Mouse (Mus musculus) embryonic facial prominence, embryonic 10.5 days (tissue): ENCODE data around the gene Bcan. TPM values are rescaled to one million over a fixed set of nuclear protein-coding genes. Genes with fewer than 3 reads are reported as not detected.
A peak's percentile ranks its signal among the peaks of the same experiment; 100 is the strongest.

Experiments
- DNase-seq: peaks from one replicate; pipeline ENCODE4 v3.0.0-alpha.2; 2017; ENCODE audit warnings: low spot score
- H3K27ac ChIP-seq: fragments of 300-500 bp; sonication (generic); replicated peaks from 2 replicates; pipeline ENCODE4 v1.5.1; 2016; ENCODE audit warnings: mild to moderate bottlenecking
- H3K27me3 ChIP-seq: fragments of 300-500 bp; sonication (generic); replicated peaks from 2 replicates; pipeline ENCODE4 v1.6.1; 2016; ENCODE audit warnings: low read depth, mild to moderate bottlenecking; ENCODE audit not compliant: poor library complexity, severe bottlenecking
- H3K36me3 ChIP-seq: fragments of 300-500 bp; sonication (generic); replicated peaks from 2 replicates; pipeline ENCODE4 v1.6.1; 2016; ENCODE audit warnings: mild to moderate bottlenecking, moderate library complexity
- H3K4me1 ChIP-seq: fragments of 300-500 bp; sonication (generic); 2 replicates; pipeline ENCODE4 v1.6.1; 2016
- H3K4me3 ChIP-seq: fragments of 300-500 bp; sonication (generic); 2 replicates; pipeline ENCODE4 v1.5.1; 2016; ENCODE audit warnings: mild to moderate bottlenecking, moderate library complexity
- H3K9me3 ChIP-seq: fragments of 300-500 bp; sonication (generic); 2 replicates; pipeline ENCODE4 v1.6.1; 2016; ENCODE audit warnings: mild to moderate bottlenecking
- WGBS: fragments of 180-500 bp; shearing (Covaris S2); methylation state at CpG from one replicate; pipeline ENCODE4 v1.1.7; 2016; 5-methylcytosine and 5-hydroxymethylcytosine counted together
- polyA plus RNA-seq: library from polyadenylated mRNA; unstranded; fragments of >200 nt; fragmentation: Nextera tagmentation; extraction: Ambion mirVana; gene quantifications from 2 replicates; pipeline ENCODE4 v1.2.1, GENCODE M21; 2016

The Bcan gene
- polyA plus RNA-seq, 1 experiment from 2014 or later, result 0.32 TPM

- DNase-seq, result no peak
- 73% methylated on average over 5 of the region's 5 CpGs for WGBS
- H3K9me3 ChIP-seq, result no peaks in the 10 kb centered on the region
- H3K36me3 ChIP-seq, result peaks cover 51% of the 10 kb centered on the region
- H3K27me3 ChIP-seq, result 0 out of 2 replicates have a peak, but pooled peaks cover 6% of the 10 kb centered on the region
- H3K27ac ChIP-seq, result peak overlapping the region; percentile 87; the same call in 1 of the 2 replicates
- H3K4me1 ChIP-seq, result peaks cover 78% of the 10 kb centered on the region
- H3K4me3 ChIP-seq, result no peak overlapping the region; the same call in 1 of the 2 replicates
Measured at GRCm38 (mm10) chr3:87979493-87979892, 20.5 kb downstream of the Bcan start.

DNA sequence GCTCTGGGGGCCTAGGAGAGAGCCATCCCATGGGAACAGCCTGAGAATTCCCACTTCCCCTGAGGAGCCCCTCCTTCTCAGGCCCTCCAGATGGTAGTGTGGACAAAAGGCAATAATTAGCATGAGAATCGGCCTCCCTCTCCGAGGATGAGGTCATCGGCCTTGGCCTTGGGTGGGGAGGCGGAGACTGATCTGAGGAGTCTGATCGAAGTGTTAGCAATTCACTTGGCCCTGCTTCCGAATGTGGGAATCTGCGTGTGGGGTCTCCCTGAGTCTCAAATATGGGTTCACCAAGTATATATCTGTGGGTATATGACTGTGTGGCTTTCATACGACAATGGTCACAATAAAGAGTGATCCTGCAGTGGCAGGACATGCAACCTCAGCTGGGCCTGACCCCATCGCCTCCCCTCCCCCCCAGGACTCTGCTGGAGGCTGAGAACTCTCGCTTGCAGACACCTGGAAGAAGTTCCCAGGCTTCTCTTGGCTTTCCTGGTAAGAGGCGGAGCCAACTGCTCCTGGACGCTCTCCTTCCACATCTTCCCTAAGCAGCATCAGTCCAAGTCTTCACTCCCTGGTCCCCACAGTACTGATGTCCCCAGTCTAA lies 25.5 kb downstream of the Bcan start:
- peaks cover 33% of the 10 kb centered on the region for H3K27me3 ChIP-seq
- peak; percentile 74 for DNase-seq
- H3K4me1 ChIP-seq, result peaks cover 72% of the 10 kb centered on the region
- H3K4me3 ChIP-seq, result peak overlapping the region; percentile 77
- H3K9me3 ChIP-seq, result no peaks in the 10 kb centered on the region
- WGBS, result 15% methylated on average over 12 of the region's 12 CpGs
- peak overlapping the region; percentile 84 for H3K27ac ChIP-seq
- H3K36me3 ChIP-seq, result peaks cover 60% of the 10 kb centered on the region

DNA sequence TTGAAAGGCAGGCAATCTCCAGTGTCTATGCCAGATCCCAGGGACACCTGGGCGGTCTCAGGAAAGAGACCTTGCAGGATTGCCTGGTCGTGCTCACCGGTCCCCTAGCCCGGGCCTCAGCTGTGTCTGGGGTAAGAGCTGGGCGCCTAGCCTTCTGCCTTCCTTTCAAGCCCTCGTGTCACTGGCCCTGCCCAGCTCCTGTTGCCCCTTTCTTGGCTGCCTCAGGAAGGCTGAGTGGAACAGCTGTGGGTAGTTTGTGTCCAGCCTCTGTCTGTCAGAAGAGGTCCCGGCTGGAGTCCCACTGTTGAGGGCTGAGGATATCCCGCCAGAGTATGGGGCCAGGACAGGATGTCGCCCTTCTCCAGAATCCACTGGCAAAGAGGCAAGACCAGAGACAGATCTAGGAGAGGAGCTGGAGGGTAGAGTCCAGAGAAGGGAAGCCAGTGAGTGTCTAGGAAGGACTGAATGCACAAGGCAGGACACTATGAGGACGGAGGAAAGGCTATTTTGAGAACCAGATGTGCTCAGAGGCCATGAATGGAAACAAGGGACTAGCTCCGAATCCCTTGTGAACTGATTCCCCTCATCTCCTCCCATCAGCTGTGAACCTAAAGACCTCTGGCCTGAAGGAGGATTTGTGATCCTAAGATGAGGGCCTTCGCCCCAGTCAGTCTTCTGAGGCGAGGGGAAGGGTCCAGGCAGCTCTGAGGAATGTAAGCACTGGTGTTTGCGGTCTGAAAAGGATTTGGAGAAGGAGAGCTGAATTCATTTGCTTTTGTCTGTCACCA lies 26.2 kb downstream of the Bcan start:
- peak overlapping the region; percentile 77 for H3K4me3 ChIP-seq
- H3K36me3 ChIP-seq, result peaks cover 53% of the 10 kb centered on the region
- peak overlapping the region; percentile 84 for H3K27ac ChIP-seq
- no peaks in the 10 kb centered on the region for H3K9me3 ChIP-seq
- no peak for DNase-seq
- peaks cover 36% of the 10 kb centered on the region for H3K27me3 ChIP-seq
- peaks cover 65% of the 10 kb centered on the region for H3K4me1 ChIP-seq
- WGBS, result 24% methylated on average over 14 of the region's 14 CpGs

DNA sequence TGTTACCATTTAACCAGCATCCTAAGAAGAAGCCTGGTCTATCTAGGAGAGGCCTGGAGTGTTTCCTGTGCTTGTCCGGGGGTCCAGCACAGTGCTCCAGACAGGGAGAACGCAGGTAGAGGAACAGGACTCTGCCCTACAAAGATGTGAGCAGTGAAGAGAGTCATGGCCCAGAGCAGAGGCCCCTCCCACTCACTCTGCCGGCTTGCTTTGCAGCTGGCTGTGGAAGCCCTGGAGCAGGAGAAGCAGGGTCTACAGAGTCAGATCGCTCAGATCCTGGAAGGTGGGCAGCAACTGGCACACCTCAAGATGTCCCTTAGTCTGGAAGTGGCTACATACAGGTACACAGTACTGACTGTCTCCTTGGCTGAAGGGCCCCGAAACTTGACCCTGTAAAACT lies 27.3 kb downstream of the Bcan start:
- H3K4me1 ChIP-seq, result peaks cover 56% of the 10 kb centered on the region
- peak overlapping the region; percentile 84 for H3K27ac ChIP-seq
- H3K4me3 ChIP-seq, result peak overlapping the region; percentile 77
- peaks cover 43% of the 10 kb centered on the region for H3K27me3 ChIP-seq
- no peaks in the 10 kb centered on the region for H3K9me3 ChIP-seq
- H3K36me3 ChIP-seq, result peaks cover 43% of the 10 kb centered on the region
- 24% methylated on average over 5 of the region's 5 CpGs for WGBS
- peak; percentile 41 for DNase-seq

- peak overlapping the region; percentile 77 for H3K4me3 ChIP-seq
- WGBS, result 8% methylated on average over 8 of the region's 8 CpGs
- no peaks in the 10 kb centered on the region for H3K9me3 ChIP-seq
- peaks cover 56% of the 10 kb centered on the region for H3K4me1 ChIP-seq
- peak overlapping the region; percentile 84 for H3K27ac ChIP-seq
- H3K36me3 ChIP-seq, result peaks cover 38% of the 10 kb centered on the region
- peaks cover 44% of the 10 kb centered on the region for H3K27me3 ChIP-seq
- DNase-seq, result peak; percentile 67
Measured at GRCm38 (mm10) chr3:87972203-87972664, 27.8 kb downstream of the Bcan start.

DNA sequence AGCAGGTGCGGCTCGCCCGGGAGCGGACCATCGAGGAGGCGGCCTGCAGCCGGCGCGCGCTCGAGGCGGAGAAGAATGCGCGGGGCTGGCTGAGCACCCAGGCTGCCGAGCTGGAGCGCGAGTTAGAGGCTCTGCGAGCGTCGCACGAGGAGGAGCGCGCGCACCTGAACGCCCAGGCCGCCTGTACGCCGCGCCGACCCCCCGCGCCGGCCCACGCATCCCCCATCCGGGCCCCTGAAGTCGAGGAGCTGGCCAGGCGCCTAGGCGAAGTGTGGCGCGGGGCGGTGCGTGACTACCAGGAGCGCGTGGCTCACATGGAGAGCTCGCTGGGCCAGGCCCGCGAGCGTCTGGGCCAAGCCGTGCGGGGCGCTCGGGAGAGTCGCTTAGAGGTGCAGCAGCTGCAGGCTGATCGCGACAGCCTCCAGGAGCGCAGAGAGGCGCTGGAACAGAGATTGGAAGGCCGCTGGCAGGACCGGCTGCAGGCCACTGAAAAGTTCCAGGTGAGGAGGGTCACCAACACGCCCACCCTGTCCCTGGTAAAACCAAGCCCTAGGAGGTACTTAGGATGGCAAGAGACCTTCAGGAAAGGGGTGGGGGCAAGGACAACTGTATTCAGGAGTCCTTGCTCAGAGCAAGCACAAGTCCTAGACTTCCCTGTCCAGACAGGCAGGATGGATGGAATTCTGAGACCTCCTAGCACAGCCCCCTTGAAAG lies 28.4 kb downstream of the Bcan start:
- Histone ChIP-seq H3K27ac (peak overlapping the region; percentile 84), H3K4me3 (peak overlapping the region; percentile 77), H3K4me1 (peaks cover 56% of the 10 kb centered on the region), H3K27me3 (peaks cover 44% of the 10 kb centered on the region), H3K36me3 (peaks cover 32% of the 10 kb centered on the region), H3K9me3 (no peaks in the 10 kb centered on the region)
- DNase-seq, result peak; percentile 56
- under 1% methylated on average over 60 of the region's 60 CpGs for WGBS

DNA sequence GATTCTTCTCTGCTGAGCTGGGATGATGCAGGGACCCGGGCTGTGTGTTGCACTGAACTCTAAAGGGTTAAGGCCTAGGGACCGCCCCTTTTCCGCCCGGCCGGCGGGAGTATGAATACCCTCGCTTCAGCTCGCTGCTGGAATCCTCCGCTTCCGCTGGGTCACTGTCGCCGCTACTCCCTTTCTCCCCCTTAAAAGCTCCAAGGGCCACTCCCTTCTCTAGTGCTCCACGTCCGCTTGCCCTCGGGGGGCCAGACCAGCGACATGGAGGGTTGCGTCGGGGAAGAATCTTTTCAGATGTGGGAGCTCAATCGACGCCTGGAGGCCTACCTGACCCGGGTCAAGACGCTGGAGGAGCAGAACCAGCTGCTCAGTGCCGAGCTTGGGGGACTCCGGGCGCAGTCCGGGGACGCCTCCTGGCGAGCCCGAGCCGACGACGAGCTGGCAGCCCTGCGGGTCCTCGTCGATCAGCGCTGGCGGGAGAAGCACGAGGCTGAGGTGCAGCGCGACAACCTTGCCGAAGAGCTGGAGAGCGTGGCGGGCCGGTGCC lies 29.0 kb downstream of the Bcan start, which contains the start of gene Nes:
TSS of gene Nes (plus strand) at position 140 of the 550 bp plus-strand sequence.
- DNase-seq, result peak; percentile 91
- H3K4me1 ChIP-seq, result peaks cover 56% of the 10 kb centered on the region
- H3K4me3 ChIP-seq, result peak within 1 kb of the TSS; percentile 77
- H3K36me3 ChIP-seq, result peaks cover 26% of the 10 kb centered on the region
- H3K9me3 ChIP-seq, result no peaks in the 10 kb centered on the region
- peaks cover 44% of the 10 kb centered on the region for H3K27me3 ChIP-seq
- peak within 1 kb of the TSS; percentile 84 for H3K27ac ChIP-seq
- under 1% methylated on average over 44 of the region's 44 CpGs for WGBS

- Histone ChIP-seq H3K4me3 (peak overlapping the region; percentile 77), H3K27me3 (peaks cover 41% of the 10 kb centered on the region), H3K4me1 (peaks cover 53% of the 10 kb centered on the region), H3K9me3 (no peaks in the 10 kb centered on the region), H3K27ac (peak overlapping the region; percentile 84), H3K36me3 (peaks cover 19% of the 10 kb centered on the region)
- WGBS, result under 1% methylated on average over 21 of the region's 21 CpGs
- peak; percentile 78 for DNase-seq
Measured at GRCm38 (mm10) chr3:87970184-87970938, 29.7 kb downstream of the Bcan start.

- WGBS, result under 1% methylated on average over 27 of the region's 27 CpGs
- DNase-seq, result peak; percentile 97
- no peaks in the 10 kb centered on the region for H3K36me3 ChIP-seq
Measured at GRCm38 (mm10) chr3:87960586-87961191, 39.3 kb downstream of the Bcan start.

GRCm38 (mm10) chr3:87960191-87960585 lies 39.8 kb downstream of the Bcan start:
- peaks cover 43% of the 10 kb centered on the region for H3K4me1 ChIP-seq
- peak; percentile 39 for DNase-seq

More at GRCm38 (mm10) chr3:87960586-87961191, 39.3 kb downstream of the Bcan start:
- no peaks in the 10 kb centered on the region for H3K9me3 ChIP-seq
- peak overlapping the region; percentile 61 for H3K4me3 ChIP-seq
- H3K27me3 ChIP-seq, result peaks cover 5% of the 10 kb centered on the region; the same call in 1 of the 2 replicates
- H3K27ac ChIP-seq, result peak overlapping the region; percentile 94
- peaks cover 43% of the 10 kb centered on the region for H3K4me1 ChIP-seq

DNA sequence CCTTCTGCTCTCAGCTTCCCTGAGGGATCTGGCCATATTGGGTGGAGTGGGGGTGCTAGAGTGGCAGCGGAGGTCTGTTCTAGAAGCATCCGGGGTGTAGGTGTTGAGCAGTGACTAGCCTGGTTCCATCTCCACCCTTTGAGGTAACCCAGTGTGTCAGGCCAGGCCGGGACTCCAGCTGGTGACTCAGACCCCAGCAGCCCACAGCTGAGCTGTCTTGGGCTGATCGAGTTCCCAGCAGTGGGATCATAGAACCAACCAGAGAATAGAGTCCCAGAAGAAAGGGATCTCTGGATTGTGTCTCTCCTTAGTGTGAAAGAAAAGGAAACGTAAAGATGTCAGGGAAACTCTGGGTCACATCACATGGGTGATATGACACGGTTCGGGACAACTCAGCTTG lies 40.7 kb downstream of the Bcan start:
- H3K36me3 ChIP-seq, result peaks cover 10% of the 10 kb centered on the region
- WGBS, result 62% methylated on average over 7 of the region's 7 CpGs
- peaks cover 5% of the 10 kb centered on the region; the same call in 1 of the 2 replicates for H3K27me3 ChIP-seq
- no peaks in the 10 kb centered on the region for H3K9me3 ChIP-seq
- H3K4me1 ChIP-seq, result peaks cover 43% of the 10 kb centered on the region
- peak overlapping the region; percentile 61; the same call in 1 of the 2 replicates for H3K4me3 ChIP-seq
- H3K27ac ChIP-seq, result peak overlapping the region; percentile 94
- DNase-seq, result no peak

More at GRCm38 (mm10) chr3:87960191-87960585, 39.8 kb downstream of the Bcan start:
- Histone ChIP-seq H3K27me3 (peaks cover 5% of the 10 kb centered on the region; the same call in 1 of the 2 replicates), H3K4me3 (peak overlapping the region; percentile 61), H3K36me3 (peaks cover 1% of the 10 kb centered on the region), H3K9me3 (no peaks in the 10 kb centered on the region), H3K27ac (peak overlapping the region; percentile 94)
- 6% methylated on average over 10 of the region's 10 CpGs for WGBS
